Mouse (Mus musculus) stomach, embryonic 14.5 days (tissue): ENCODE data around the gene Mfsd12. TPM values are rescaled to one million over a fixed set of nuclear protein-coding genes. Genes with fewer than 3 reads are reported as not detected.

Source experiments
- ATAC-seq: fragments of 200-750 bp; cut with Nextera tagmentation; 2 replicates; pipeline ENCODE4 v1.8.0; 2017; ENCODE audit warnings: low read depth, moderate TSS enrichment; ENCODE audit not compliant: insufficient number of reproducible peaks, insufficient read depth, low FRiP score
- H3K27ac ChIP-seq: fragments of 300-500 bp; sonication (generic); 2 replicates; pipeline ENCODE4 v1.5.1; 2014; ENCODE audit warnings: mild to moderate bottlenecking, low read length, moderate library complexity, mixed read lengths
- H3K27me3 ChIP-seq: fragments of 300-500 bp; sonication (generic); 2 replicates; pipeline ENCODE4 v1.6.1; 2014; ENCODE audit warnings: low read length, control low read depth, mixed read lengths; ENCODE audit not compliant: control insufficient read depth, insufficient read depth
- H3K36me3 ChIP-seq: fragments of 300-500 bp; sonication (generic); 2 replicates; pipeline ENCODE4 v1.6.1; 2014; ENCODE audit warnings: mild to moderate bottlenecking, control low read depth, low read length, moderate library complexity, mixed read lengths; ENCODE audit not compliant: control insufficient read depth, insufficient read depth
- H3K4me1 ChIP-seq: fragments of 300-500 bp; sonication (generic); 2 replicates; pipeline ENCODE4 v1.6.1; 2014; ENCODE audit warnings: low read length, control low read depth, mixed read lengths; ENCODE audit not compliant: control insufficient read depth, insufficient read depth
- H3K4me2 ChIP-seq: fragments of 300-500 bp; sonication (generic); replicated peaks from 2 replicates; pipeline ENCODE4 v1.6.1; 2014; ENCODE audit warnings: low read depth, low read length, control low read depth
- H3K4me3 ChIP-seq: fragments of 300-500 bp; sonication (generic); 2 replicates; pipeline ENCODE4 v1.5.1; 2014; ENCODE audit warnings: low read depth, low read length, control low read depth
- H3K9ac ChIP-seq: fragments of 300-500 bp; sonication (generic); replicated peaks from 2 replicates; pipeline ENCODE4 v1.6.1; 2014; ENCODE audit warnings: low read depth, mild to moderate bottlenecking, control low read depth, low read length, moderate library complexity, mixed read lengths
- H3K9me3 ChIP-seq: fragments of 300-500 bp; sonication (generic); 2 replicates; pipeline ENCODE4 v1.6.1; 2016; ENCODE audit warnings: low read depth, low read length, control low read depth; ENCODE audit not compliant: control insufficient read depth
- WGBS: fragments of 180-500 bp; shearing (Covaris S2); extraction: QIAGEN DNeasy Blood & Tissue Kit; methylation state at CpG from one replicate; pipeline ENCODE4 v1.1.7; 2014; 5-methylcytosine and 5-hydroxymethylcytosine counted together
- microRNA-seq: library from miRNA; unstranded; fragments of <30 nt; microRNA quantifications from one replicate; pipeline ENCODE4, GENCODE M21; 2016
- polyA plus RNA-seq: library from polyadenylated mRNA; unstranded; fragments of >200 nt; fragmentation: Nextera tagmentation; extraction: Ambion mirVana; gene quantifications from 2 replicates; pipeline ENCODE4 v1.2.1, GENCODE M21; 2014

Gene Mfsd12
- polyA plus RNA-seq, 1 experiment from 2014 or later: 4.7 TPM

- Histone ChIP-seq H3K4me1 (peaks cover 76% of the 10 kb centered on the region), H3K27ac (no peak overlapping the region), H3K27me3 (no peaks in the 10 kb centered on the region), H3K9me3 (no peaks in the 10 kb centered on the region), H3K36me3 (no peaks in the 10 kb centered on the region; the same call in 1 of the 2 replicates), H3K9ac (no peak overlapping the region), H3K4me2 (peak overlapping the region; percentile 32), H3K4me3 (no peak overlapping the region)
- 29% methylated on average over 26 of the region's 26 CpGs for whole genome bisulfite sequencing
- no peak for ATAC-seq
These were observed 56.3 kb downstream of the Mfsd12 start for GRCm38 (mm10) chr10:81413310-81414261.

DNA sequence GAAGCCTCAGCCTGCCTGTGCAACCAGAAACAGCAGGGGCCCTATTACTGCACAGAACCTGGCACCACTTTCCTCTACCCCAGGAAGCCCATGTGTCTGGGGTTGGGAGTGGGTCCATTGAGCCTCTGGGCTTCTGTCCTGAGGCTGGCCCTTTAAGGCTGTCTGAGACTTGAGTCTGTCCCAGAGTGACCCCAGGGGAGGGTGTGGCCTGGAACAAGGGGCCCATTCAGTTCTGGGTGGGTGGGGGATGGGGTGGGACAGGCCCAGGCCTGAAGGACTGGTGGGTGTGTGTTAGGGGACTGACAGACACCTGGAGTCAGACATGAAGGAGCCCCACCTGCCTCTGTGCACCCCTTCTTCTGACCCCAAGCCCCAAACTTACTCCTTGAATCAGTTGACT, 57.4 kb downstream of the Mfsd12 start:
- H3K36me3 ChIP-seq: no peaks in the 10 kb centered on the region; the same call in 1 of the 2 replicates
- no peak for ATAC-seq
- no peak overlapping the region for H3K4me3 ChIP-seq
- 0 out of 2 replicates have a peak overlapping the region, but pooled peaks have one; percentile 7 for H3K27ac ChIP-seq
- peaks cover 79% of the 10 kb centered on the region for H3K4me1 ChIP-seq
- H3K9me3 ChIP-seq: no peaks in the 10 kb centered on the region
- H3K9ac ChIP-seq: no peak overlapping the region
- peak overlapping the region; percentile 32; the same call in 1 of the 2 replicates for H3K4me2 ChIP-seq
- H3K27me3 ChIP-seq: no peaks in the 10 kb centered on the region

DNA sequence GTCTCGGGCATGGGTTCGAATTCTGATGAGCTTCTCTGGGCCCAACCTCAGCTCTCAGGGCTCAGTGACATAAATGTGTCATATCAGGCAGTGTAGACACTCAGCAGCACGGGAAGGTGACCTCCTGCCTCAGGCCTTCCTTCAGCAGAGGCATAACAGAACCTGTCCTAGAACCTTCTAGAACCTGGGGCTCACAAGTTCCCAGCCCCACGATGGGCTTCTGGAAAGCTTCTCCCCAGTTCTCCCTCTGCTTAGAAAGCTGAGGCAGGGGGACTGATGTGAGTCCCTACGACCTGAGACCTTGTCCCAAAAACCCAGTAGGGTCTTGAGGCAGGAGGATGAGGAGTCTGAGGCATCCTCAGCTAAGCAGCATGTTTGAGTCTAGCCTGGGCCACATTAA, 57.9 kb downstream of the Mfsd12 start:
- Histone ChIP-seq H3K9me3 (no peaks in the 10 kb centered on the region), H3K4me2 (no peak overlapping the region), H3K36me3 (peaks cover 4% of the 10 kb centered on the region; the same call in 1 of the 2 replicates), H3K27me3 (no peaks in the 10 kb centered on the region), H3K9ac (no peak overlapping the region), H3K4me1 (peaks cover 75% of the 10 kb centered on the region), H3K4me3 (no peak overlapping the region), H3K27ac (0 out of 2 replicates have a peak overlapping the region, but pooled peaks have one; percentile 7)
- WGBS: 86% methylated on average over 5 of the region's 5 CpGs
- ATAC-seq: no peak

Small RNA genes within 50 kb of the gene (microRNA-seq; reads per million reads assigned to microRNA genes)
- gene Mir6913: not detected

Other genes starting within 250 kb of the Mfsd12 start
- 25.5 and 27.4 TPM in 2 replicates for gene Zbtb7a, start 222.3 kb upstream of the Mfsd12 start, polyA plus RNA-seq
- gene Pias4, start 189.6 kb upstream of the Mfsd12 start, polyA plus RNA-seq: 32.7 and 40.9 TPM in 2 replicates
- gene Eef2, start 180.9 kb upstream of the Mfsd12 start, polyA plus RNA-seq: 416 and 434 TPM in 2 replicates
- gene Dapk3, start 174.5 kb upstream of the Mfsd12 start, polyA plus RNA-seq: 48.9 and 58.7 TPM in 2 replicates
- gene 4930442H23Rik, start 173.6 kb upstream of the Mfsd12 start, polyA plus RNA-seq: not detected in 2 replicates
- gene Nmrk2, start 155.4 kb upstream of the Mfsd12 start, polyA plus RNA-seq: 0.14 and 0.35 TPM in 2 replicates
- 1.9 and 2.2 TPM in 2 replicates for gene Atcay, start 126.7 kb upstream of the Mfsd12 start, polyA plus RNA-seq
- gene Zfr2, start 124.3 kb upstream of the Mfsd12 start, polyA plus RNA-seq: 9.2 and 10.8 TPM in 2 replicates
- gene Matk, start 104.6 kb upstream of the Mfsd12 start, polyA plus RNA-seq: 3.4 and 3.9 TPM in 2 replicates
- 223 and 246 TPM in 2 replicates for gene Mrpl54, start 90.6 kb upstream of the Mfsd12 start, polyA plus RNA-seq
- 47.0 and 51.1 TPM in 2 replicates for gene Apba3, start 90.5 kb upstream of the Mfsd12 start, polyA plus RNA-seq
- gene Tjp3, start 65.9 kb upstream of the Mfsd12 start, polyA plus RNA-seq: 21.6 and 25.2 TPM in 2 replicates
- gene Pip5k1c, start 64.5 kb upstream of the Mfsd12 start, polyA plus RNA-seq: 50.1 and 51.4 TPM in 2 replicates
- gene Cactin, start 36.4 kb upstream of the Mfsd12 start, polyA plus RNA-seq: 21.3 and 21.7 TPM in 2 replicates
- gene Tbxa2r, start 28.8 kb upstream of the Mfsd12 start, polyA plus RNA-seq: 23.1 and 23.4 TPM in 2 replicates
- gene Gipc3, start 14.2 kb upstream of the Mfsd12 start, polyA plus RNA-seq: 0.07 TPM in 1 of 2 replicates, not detected in the other
- gene Hmg20b, start 7.0 kb upstream of the Mfsd12 start, polyA plus RNA-seq: 98.6 TPM in 2 replicates
- gene 4930404N11Rik, start 8.3 kb downstream of the Mfsd12 start, polyA plus RNA-seq: 0.43 and 0.59 TPM in 2 replicates
- 81.3 and 88.7 TPM in 2 replicates for gene Fzr1, start 21.0 kb downstream of the Mfsd12 start, polyA plus RNA-seq
- 44.8 and 48.5 TPM in 2 replicates for gene Dohh, start 26.9 kb downstream of the Mfsd12 start, polyA plus RNA-seq
- gene Gm48551, start 27.0 kb downstream of the Mfsd12 start, polyA plus RNA-seq: 3.1 and 4.1 TPM in 2 replicates
- gene Gm48552, start 31.5 kb downstream of the Mfsd12 start, polyA plus RNA-seq: 1.0 and 1.1 TPM in 2 replicates
- 17.7 and 21.5 TPM in 2 replicates for gene Smim24, start 35.6 kb downstream of the Mfsd12 start, polyA plus RNA-seq
- 76.0 and 80.1 TPM in 2 replicates for gene Nfic, start 98.1 kb downstream of the Mfsd12 start, polyA plus RNA-seq
- gene Celf5, start 125.2 kb downstream of the Mfsd12 start, polyA plus RNA-seq: 1.7 and 2.2 TPM in 2 replicates
- gene Ncln, start 138.9 kb downstream of the Mfsd12 start, polyA plus RNA-seq: 79.1 and 79.3 TPM in 2 replicates
- 0.41 and 0.72 TPM in 2 replicates for gene S1pr4, start 142.6 kb downstream of the Mfsd12 start, polyA plus RNA-seq
- 3.6 and 7.4 TPM in 2 replicates for gene Gna15, start 166.7 kb downstream of the Mfsd12 start, polyA plus RNA-seq
- gene Gna11, start 187.7 kb downstream of the Mfsd12 start, polyA plus RNA-seq: 86.2 and 89.3 TPM in 2 replicates
- gene Aes, start 202.0 kb downstream of the Mfsd12 start, polyA plus RNA-seq: 363 and 388 TPM in 2 replicates
- 17.7 and 19.1 TPM in 2 replicates for gene Tle2, start 217.1 kb downstream of the Mfsd12 start, polyA plus RNA-seq
- 14.3 and 18.2 TPM in 2 replicates for gene Tle6, start 243.6 kb downstream of the Mfsd12 start, polyA plus RNA-seq
- gene BC025920, start 248.8 kb downstream of the Mfsd12 start, polyA plus RNA-seq: 0.57 and 0.69 TPM in 2 replicates